Mouse (Mus musculus) liver, embryonic 11.5 days (tissue): Measurements from ENCODE around the gene Fkbp2. TPM values are rescaled to one million over a fixed set of nuclear protein-coding genes. Genes with fewer than 3 reads are reported as not detected.

ENCODE experiments used
- ATAC-seq: fragments of 200-750 bp; cut with Nextera tagmentation; replicated peaks from 2 replicates; pipeline ENCODE4 v1.8.0; 2017; ENCODE audit warnings: moderate number of reproducible peaks, mild to moderate bottlenecking, moderate TSS enrichment, moderate library complexity; ENCODE audit not compliant: low FRiP score
- DNase-seq: peaks from one replicate; pipeline ENCODE4 v3.0.0-alpha.2; 2017; ENCODE audit warnings: low spot score
- H3K27ac ChIP-seq: fragments of 300-500 bp; sonication (generic); 2 replicates; pipeline ENCODE4 v1.5.1; 2014; ENCODE audit warnings: mild to moderate bottlenecking, low read depth, low read length, control low read depth
- H3K27me3 ChIP-seq: fragments of 300-500 bp; sonication (generic); replicated peaks from 2 replicates; pipeline ENCODE4 v1.6.1; 2014; ENCODE audit warnings: low read length, mixed read lengths; ENCODE audit not compliant: control insufficient read depth, insufficient read depth
- H3K36me3 ChIP-seq: fragments of 300-500 bp; sonication (generic); 2 replicates; pipeline ENCODE4 v1.6.1; 2014; ENCODE audit warnings: mild to moderate bottlenecking, low read length, moderate library complexity, mixed read lengths; ENCODE audit not compliant: control insufficient read depth, insufficient read depth
- H3K4me1 ChIP-seq: fragments of 300-500 bp; sonication (generic); replicated peaks from 2 replicates; pipeline ENCODE4 v1.6.1; 2014; ENCODE audit warnings: low read length, mixed read lengths; ENCODE audit not compliant: control insufficient read depth, insufficient read depth
- H3K4me2 ChIP-seq: fragments of 300-500 bp; sonication (generic); 2 replicates; pipeline ENCODE4 v1.6.1; 2014; ENCODE audit warnings: mild to moderate bottlenecking, control low read depth, moderate library complexity
- H3K4me3 ChIP-seq: fragments of 300-500 bp; sonication (generic); 2 replicates; pipeline ENCODE4 v1.5.1; 2014; ENCODE audit warnings: low read depth, low read length, control low read depth
- H3K9ac ChIP-seq: fragments of 300-500 bp; sonication (generic); 2 replicates; pipeline ENCODE4 v1.6.1; 2014; ENCODE audit warnings: low read depth, low read length, control low read depth
- H3K9me3 ChIP-seq: fragments of 300-500 bp; sonication (generic); 2 replicates; pipeline ENCODE4 v1.6.1; 2016; ENCODE audit warnings: low read length, inconsistent platforms, mixed read lengths; ENCODE audit not compliant: control insufficient read depth
- WGBS: fragments of 180-500 bp; shearing (Covaris S2); extraction: QIAGEN DNeasy Blood & Tissue Kit; methylation state at CpG from one replicate; pipeline ENCODE4 v1.1.7; 2014; 5-methylcytosine and 5-hydroxymethylcytosine counted together
- polyA plus RNA-seq: library from polyadenylated mRNA; unstranded; fragments of >200 nt; fragmentation: Nextera tagmentation; extraction: Ambion mirVana; gene quantifications from 2 replicates; pipeline ENCODE4 v1.2.1, GENCODE M21; 2014

Fkbp2 gene
- 111 and 124 TPM in 2 replicates for polyA plus RNA-seq

DNA sequence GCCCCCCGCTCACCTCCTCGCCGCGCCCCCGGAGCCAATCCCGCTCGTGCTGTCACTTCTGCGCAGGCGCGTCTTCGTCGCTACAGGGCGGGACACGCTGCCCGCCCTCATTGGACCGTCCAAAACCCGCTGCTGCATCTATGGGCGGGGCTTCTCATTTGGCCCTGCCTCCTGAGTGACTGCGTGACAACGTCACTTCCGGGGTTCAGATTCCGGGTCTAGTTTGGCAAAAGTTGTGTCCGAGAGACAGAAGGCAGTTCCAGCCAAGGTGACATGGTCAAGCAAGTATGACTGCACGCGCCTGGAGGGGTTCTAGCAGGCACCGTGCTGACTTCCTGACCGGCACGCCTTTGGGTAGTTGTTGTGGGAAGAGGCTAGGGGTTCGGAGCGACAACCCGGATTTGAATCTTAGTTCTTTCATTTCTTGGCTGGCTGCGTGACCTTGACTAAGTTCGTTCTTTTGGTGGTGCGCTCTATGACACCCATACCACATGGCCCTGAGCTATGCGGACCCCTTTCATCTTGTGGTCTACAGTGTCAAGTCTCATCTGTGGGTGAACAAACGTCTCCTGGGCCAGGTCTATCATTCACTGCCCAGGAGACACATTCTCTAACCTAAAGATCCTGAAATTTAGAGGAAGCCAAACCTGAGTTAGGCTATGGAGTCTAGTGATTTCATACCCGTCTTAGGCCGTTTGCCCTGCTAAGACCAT, at the start of gene Fkbp2:
Gene Fkbp2, minus strand, starts transcription at position 121 of the 713 bp plus-strand sequence.
- H3K9me3 ChIP-seq: no peaks in the 10 kb centered on the region
- peak; percentile 99 for DNase-seq
- peaks cover 29% of the 10 kb centered on the region for H3K36me3 ChIP-seq
- H3K4me3 ChIP-seq: peak within 1 kb of the TSS; percentile 66
- under 1% methylated on average over 38 of the region's 38 CpGs for WGBS
- peaks cover 29% of the 10 kb centered on the region for H3K4me1 ChIP-seq
- peak; percentile 81 for ATAC-seq
- H3K9ac ChIP-seq: peak within 1 kb of the TSS; percentile 80
- peak within 1 kb of the TSS; percentile 73 for H3K27ac ChIP-seq
- H3K27me3 ChIP-seq: no peaks in the 10 kb centered on the region
- H3K4me2 ChIP-seq: peak within 1 kb of the TSS; percentile 96

- no peak overlapping the region for H3K4me2 ChIP-seq
- no peak overlapping the region for H3K4me3 ChIP-seq
- DNase-seq (no peak), ATAC-seq (no peak)
- peaks cover 72% of the 10 kb centered on the region for H3K36me3 ChIP-seq
- no peak overlapping the region for H3K9ac ChIP-seq
- no peaks in the 10 kb centered on the region for H3K9me3 ChIP-seq
- H3K4me1 ChIP-seq: no peaks in the 10 kb centered on the region
- no peak overlapping the region for H3K27ac ChIP-seq
- 95% methylated on average over 5 of the region's 5 CpGs for WGBS
- no peaks in the 10 kb centered on the region for H3K27me3 ChIP-seq
Observed at GRCm38 (mm10) chr19:7029531-7029930, 49.2 kb upstream of the Fkbp2 start.

DNA sequence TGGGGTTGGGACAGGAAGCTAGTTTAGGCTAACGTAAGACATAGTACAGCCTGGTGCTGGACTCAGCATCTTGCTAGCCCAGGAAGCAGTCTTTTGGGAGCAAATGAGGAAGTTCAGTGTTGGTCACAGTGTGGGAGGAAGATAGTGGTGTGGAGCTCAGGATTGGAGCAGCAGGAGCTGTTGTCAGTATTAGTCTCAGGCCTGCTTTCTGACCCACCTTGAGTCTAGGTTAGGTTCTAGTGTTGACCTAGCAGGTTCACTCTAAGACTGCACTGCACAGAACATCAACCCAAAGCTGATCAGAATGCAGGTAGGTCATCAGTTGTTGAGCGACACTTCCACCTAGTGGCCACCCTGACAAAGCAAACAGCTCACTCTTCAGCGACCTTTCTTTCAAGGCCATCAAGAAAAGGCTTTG, 39.9 kb upstream of the Fkbp2 start:
- H3K9me3 ChIP-seq: no peaks in the 10 kb centered on the region
- DNase-seq (no peak), ATAC-seq (peak; percentile 19; the same call in 1 of the 2 replicates)
- H3K27me3 ChIP-seq: no peaks in the 10 kb centered on the region
- no peak overlapping the region; the same call in 1 of the 2 replicates for H3K4me3 ChIP-seq
- WGBS: 31% methylated on average over 3 of the region's 3 CpGs
- H3K4me1 ChIP-seq: peaks cover 20% of the 10 kb centered on the region
- peak overlapping the region; percentile 88 for H3K27ac ChIP-seq
- peak overlapping the region; percentile 75 for H3K4me2 ChIP-seq
- H3K9ac ChIP-seq: peak overlapping the region; percentile 81; the same call in 1 of the 2 replicates
- peaks cover 44% of the 10 kb centered on the region for H3K36me3 ChIP-seq

DNA sequence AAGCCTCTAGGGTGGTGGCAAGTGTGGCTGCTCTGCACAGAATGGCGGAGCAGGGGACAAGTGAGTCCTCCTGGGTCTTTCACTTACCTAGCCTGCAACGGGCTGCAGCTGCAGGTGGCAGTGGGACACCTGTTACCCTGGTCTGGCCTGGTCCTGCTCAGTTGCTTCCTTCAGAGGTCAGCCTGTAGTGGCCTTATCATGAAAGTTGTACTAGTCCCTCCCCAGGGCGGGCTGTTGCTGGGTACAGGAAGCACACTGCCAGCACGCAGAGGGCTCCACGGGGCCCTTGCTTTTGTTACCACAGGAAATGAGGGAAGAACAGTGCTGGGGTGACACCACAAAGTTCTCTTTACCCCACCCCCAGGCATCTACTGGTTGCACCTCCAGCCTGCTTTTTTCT, 38.9 kb upstream of the Fkbp2 start, which contains the start of gene Fermt3:
Gene Fermt3, minus strand, starts transcription at position 279 of the 400 bp plus-strand sequence.
- H3K4me2 ChIP-seq: peak within 1 kb of the TSS; percentile 75
- peak; percentile 71 for DNase-seq
- no peaks in the 10 kb centered on the region for H3K27me3 ChIP-seq
- peak within 1 kb of the TSS; percentile 81 for H3K9ac ChIP-seq
- ATAC-seq: peak; percentile 77
- H3K27ac ChIP-seq: peak within 1 kb of the TSS; percentile 88
- peak within 1 kb of the TSS; percentile 61 for H3K4me3 ChIP-seq
- 28% methylated on average over 5 of the region's 5 CpGs for WGBS
- no peaks in the 10 kb centered on the region for H3K9me3 ChIP-seq
- H3K36me3 ChIP-seq: peaks cover 41% of the 10 kb centered on the region
- peaks cover 20% of the 10 kb centered on the region for H3K4me1 ChIP-seq

- H3K4me1 ChIP-seq: peaks cover 20% of the 10 kb centered on the region
- peak overlapping the region; percentile 81 for H3K9ac ChIP-seq
- peaks cover 45% of the 10 kb centered on the region for H3K36me3 ChIP-seq
- DNase-seq (no peak), ATAC-seq (no peak)
- H3K4me2 ChIP-seq: peak overlapping the region; percentile 75
- no peaks in the 10 kb centered on the region for H3K27me3 ChIP-seq
- H3K9me3 ChIP-seq: no peaks in the 10 kb centered on the region
- peak overlapping the region; percentile 61 for H3K4me3 ChIP-seq
- peak overlapping the region; percentile 88 for H3K27ac ChIP-seq
- 42% methylated on average over 11 of the region's 11 CpGs for WGBS
Observed at GRCm38 (mm10) chr19:7018546-7018945, 38.2 kb upstream of the Fkbp2 start.

DNA sequence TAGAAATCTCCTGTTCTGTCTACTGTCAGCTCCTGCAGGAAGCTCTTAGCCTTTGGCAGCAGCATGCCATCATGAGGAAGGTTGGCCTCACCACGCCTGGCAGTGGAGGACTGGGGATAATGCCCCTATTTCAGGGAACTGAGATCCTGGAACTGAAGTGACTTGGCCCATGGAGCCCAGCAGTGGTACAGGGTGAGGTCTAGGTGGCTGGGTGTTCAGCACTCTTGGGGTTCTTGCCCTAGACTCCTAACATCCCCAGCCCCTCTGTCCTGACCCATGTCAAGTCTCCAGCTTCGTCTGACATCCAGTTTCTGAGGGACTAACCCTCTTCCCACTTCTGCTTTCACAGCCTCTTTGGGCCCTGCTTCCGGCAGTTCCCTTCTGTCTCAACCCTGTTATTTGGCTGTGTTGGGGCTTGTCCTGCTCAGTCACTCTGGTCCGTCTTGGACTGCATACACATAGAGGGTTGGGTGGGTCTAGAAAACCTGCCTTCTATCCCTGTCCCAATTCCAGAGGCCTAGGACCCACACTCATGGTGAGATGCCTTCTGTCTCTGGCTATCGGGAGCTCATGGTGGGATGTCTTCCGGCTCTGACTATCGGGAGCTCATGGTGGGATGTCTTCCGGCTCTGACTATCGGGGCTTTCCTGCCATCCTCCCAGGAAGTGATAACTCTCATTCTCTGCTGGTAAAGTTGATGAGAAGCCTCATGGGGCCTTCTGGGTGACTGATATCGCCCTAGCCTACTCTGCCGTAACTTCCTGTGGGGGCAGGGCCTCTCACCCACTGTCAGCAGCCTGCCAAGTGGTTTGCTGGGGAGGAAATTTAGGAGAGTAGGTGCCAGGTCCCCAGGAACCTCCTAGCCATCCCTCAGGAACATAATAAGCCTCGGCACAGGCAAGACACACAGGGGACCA, 37.5 kb upstream of the Fkbp2 start:
- peak overlapping the region; percentile 81 for H3K9ac ChIP-seq
- peak overlapping the region; percentile 61 for H3K4me3 ChIP-seq
- H3K27me3 ChIP-seq: no peaks in the 10 kb centered on the region
- peaks cover 39% of the 10 kb centered on the region for H3K36me3 ChIP-seq
- H3K4me2 ChIP-seq: peak overlapping the region; percentile 75
- H3K4me1 ChIP-seq: peaks cover 20% of the 10 kb centered on the region
- WGBS: 42% methylated on average over 12 of the region's 12 CpGs
- peak overlapping the region; percentile 88 for H3K27ac ChIP-seq
- H3K9me3 ChIP-seq: no peaks in the 10 kb centered on the region
- ATAC-seq (peak; percentile 88), DNase-seq (peak; percentile 66)

DNA sequence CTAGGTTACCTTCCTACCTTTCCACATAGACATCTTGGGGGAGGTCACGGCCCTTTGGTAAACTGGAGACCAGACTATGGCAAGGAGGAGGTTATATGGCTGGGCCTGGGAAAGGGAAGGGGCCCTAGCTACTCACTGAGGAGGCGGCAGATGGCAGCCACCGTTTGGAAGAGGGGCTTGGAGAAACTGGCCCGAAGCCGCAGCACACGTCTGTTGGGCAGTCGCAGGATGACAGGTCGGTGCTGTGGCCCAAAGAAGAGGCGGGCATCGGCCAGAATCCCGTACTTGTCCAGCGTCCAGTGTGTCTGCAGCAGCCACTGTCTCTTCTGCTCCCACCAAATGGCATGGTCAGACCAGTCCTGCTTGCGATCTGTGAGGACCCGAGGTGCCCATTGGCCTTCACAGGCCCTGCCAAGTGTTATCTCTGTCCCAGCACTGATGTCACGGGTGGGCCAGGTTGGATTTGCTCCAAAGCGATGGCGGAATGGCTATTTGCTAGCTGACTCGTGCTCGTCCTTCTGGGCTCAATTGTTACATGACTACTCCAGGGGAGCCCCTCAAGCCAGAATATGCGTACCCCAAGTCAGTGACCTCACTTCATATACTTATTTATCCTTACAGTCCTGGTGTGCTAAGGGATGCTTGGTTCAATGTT, 34.3 kb upstream of the Fkbp2 start:
- ATAC-seq: no peak
- H3K9ac ChIP-seq: no peak overlapping the region
- no peaks in the 10 kb centered on the region for H3K9me3 ChIP-seq
- no peak overlapping the region for H3K27ac ChIP-seq
- DNase-seq: no peak
- H3K4me1 ChIP-seq: peaks cover 11% of the 10 kb centered on the region
- H3K27me3 ChIP-seq: no peaks in the 10 kb centered on the region
- no peak overlapping the region for H3K4me3 ChIP-seq
- WGBS: 91% methylated on average over 20 of the region's 20 CpGs
- no peak overlapping the region for H3K4me2 ChIP-seq
- H3K36me3 ChIP-seq: peaks cover 16% of the 10 kb centered on the region

- Histone ChIP-seq H3K4me1 (peaks cover 6% of the 10 kb centered on the region), H3K36me3 (peaks cover 15% of the 10 kb centered on the region), H3K27me3 (no peaks in the 10 kb centered on the region), H3K4me2 (no peak overlapping the region), H3K9ac (no peak overlapping the region), H3K27ac (no peak overlapping the region), H3K4me3 (no peak overlapping the region), H3K9me3 (no peaks in the 10 kb centered on the region)
- DNase-seq (no peak), ATAC-seq (no peak)
- 86% methylated on average over 9 of the region's 9 CpGs for WGBS
Observed at GRCm38 (mm10) chr19:7013984-7014383, 33.7 kb upstream of the Fkbp2 start.
